ENCODE assay signal across 7 mouse cellular contexts in the genomic region with DNA sequence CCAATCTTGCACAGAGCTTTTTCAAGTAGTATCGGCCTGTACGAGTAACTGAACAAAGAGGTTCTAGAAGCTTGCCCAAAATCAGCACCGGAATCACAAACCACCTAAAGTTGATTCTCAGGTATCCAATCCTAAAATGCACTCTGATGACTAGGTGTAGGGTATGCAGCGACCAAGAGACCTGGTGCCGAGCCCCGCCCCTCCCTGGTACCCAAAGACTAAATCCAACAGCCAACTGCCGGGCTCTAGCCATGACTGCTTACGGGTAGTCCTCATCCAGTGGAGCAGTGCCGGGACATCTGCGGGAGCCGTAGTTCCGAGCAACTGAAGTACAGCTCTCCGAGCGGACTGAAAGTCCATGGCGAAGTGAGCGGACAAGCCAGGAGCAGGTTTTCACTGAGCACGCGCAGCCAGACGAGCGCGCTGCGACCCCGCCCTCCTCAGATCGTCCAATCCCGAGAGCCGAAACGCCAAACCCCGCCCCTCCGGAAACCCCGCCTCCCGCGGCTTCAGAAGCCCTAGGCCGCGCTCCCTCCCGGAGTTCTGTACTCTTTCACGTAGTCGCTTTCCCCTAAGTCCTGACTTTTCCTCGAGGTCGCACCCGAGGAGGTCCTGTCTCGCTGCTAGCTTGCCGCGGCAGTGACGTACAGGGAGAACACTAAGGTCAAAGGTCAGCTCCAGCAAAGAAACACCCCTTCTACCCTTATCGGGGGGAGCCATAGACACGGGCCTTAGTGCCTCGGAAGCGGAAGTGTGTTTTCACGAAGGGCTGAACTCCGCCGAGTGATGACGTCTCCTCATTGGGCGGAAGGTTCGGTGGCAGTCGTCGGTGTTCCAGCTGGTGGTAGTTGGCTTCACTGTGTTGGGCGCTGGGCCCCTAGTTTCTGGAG. TPM values are rescaled to one million over a fixed set of nuclear protein-coding genes. Genes with fewer than 3 reads are reported as not detected.
A peak's percentile ranks its signal among the peaks of the same experiment; 100 is the strongest.
DNase-seq lines count a peak whose midpoint lies in the region; ATAC-seq and TF ChIP-seq lines count a peak whose summit lies in the region.
"Not testable (repeated sequence)": the region's sequence is repeated elsewhere in the genome, so short reads cannot be mapped to it uniquely, and the experiment has no call there.

A gene (plus strand): TSS at position 546 of the 890 bp plus-strand sequence.

- not testable (repeated sequence) for H3K36me3 ChIP-seq in forebrain, embryonic 14.5 days (ENCODE audit: control insufficient read depth, insufficient read depth, low read length); heart, embryonic 11.5 days (ENCODE audit: control insufficient read depth, insufficient read depth, low read length); hindbrain, postnatal 0 days (ENCODE audit: insufficient read depth, low read length); liver, postnatal 0 days (replicated peaks; ENCODE audit: insufficient read depth, low read length); neural tube, embryonic 11.5 days (ENCODE audit: control insufficient read depth, insufficient read depth, low read length)

- ATAC-seq in forebrain, embryonic 14.5 days: peak; percentile 99
- peak; percentile 96 for ATAC-seq in heart, embryonic 11.5 days (replicated peaks; ENCODE audit: insufficient number of reproducible peaks, low FRiP score, low TSS enrichment)
- peak; percentile 99 for ATAC-seq in hindbrain, postnatal 0 days
- peak; percentile 96 for ATAC-seq in liver, postnatal 0 days
- peak; percentile 99 for ATAC-seq in neural tube, embryonic 11.5 days (ENCODE audit: insufficient read depth, low FRiP score, low TSS enrichment)

- no CpG with 5 or more reads among the region's 57 CpGs for WGBS in forebrain, embryonic 14.5 days
- no CpG with 5 or more reads among the region's 57 CpGs for WGBS in heart, embryonic 11.5 days (ENCODE audit: insufficient replicate concordance)
- WGBS in hindbrain, postnatal 0 days: no CpG with 5 or more reads among the region's 57 CpGs
- WGBS in liver, postnatal 0 days (ENCODE audit: insufficient replicate concordance): no CpG with 5 or more reads among the region's 57 CpGs
- WGBS in neural tube, embryonic 11.5 days: no CpG with 5 or more reads among the region's 57 CpGs

- not testable (repeated sequence) for DNase-seq in forebrain, embryonic 14.5 days (ENCODE audit: low spot score); hindbrain, postnatal 0 days (ENCODE audit: low spot score); left cerebral cortex, adult 2 months (ENCODE audit: extremely low spot score in 1 of 2, low spot score in 2 of 2); liver, postnatal 0 days; neural tube, embryonic 11.5 days (ENCODE audit: low spot score)

- H3K9ac ChIP-seq in forebrain, embryonic 14.5 days (ENCODE audit: low read length); heart, embryonic 11.5 days (ENCODE audit: low read depth, low read length); hindbrain, postnatal 0 days (replicated peaks; ENCODE audit: low read length); liver, postnatal 0 days (replicated peaks); neural tube, embryonic 11.5 days (ENCODE audit: low read length): not testable (repeated sequence)

- not testable (repeated sequence) for H3K4me1 ChIP-seq in bone marrow macrophage, adult 2 months (ENCODE audit: control insufficient read depth, insufficient read depth, low read length); forebrain, embryonic 14.5 days (ENCODE audit: control insufficient read depth, insufficient read depth, low read length); heart, embryonic 11.5 days (ENCODE audit: control insufficient read depth, insufficient read depth, low read length); hindbrain, postnatal 0 days (ENCODE audit: insufficient read depth, low read length); liver, postnatal 0 days (ENCODE audit: insufficient read depth); neural tube, embryonic 11.5 days (ENCODE audit: control insufficient read depth, insufficient read depth, low read length)

- peak within 1 kb of the TSS; percentile 42 for H3K4me3 ChIP-seq in bone marrow macrophage, adult 2 months (ENCODE audit: insufficient read depth, low read length)
- H3K4me3 ChIP-seq in forebrain, embryonic 14.5 days (ENCODE audit: low read depth, low read length); heart, embryonic 11.5 days (ENCODE audit: low read depth, low read length); hindbrain, postnatal 0 days (ENCODE audit: low read length); liver, postnatal 0 days (ENCODE audit: low read depth, low read length); neural tube, embryonic 11.5 days (ENCODE audit: low read depth, low read length): not testable (repeated sequence)
- peak within 1 kb of the TSS; percentile 38; the same call in 1 of the 2 replicates for H3K4me3 ChIP-seq in left cerebral cortex, adult 2 months

- intact Hi-C loops in left cerebral cortex, adult 2 months (cut with DNase I): not testable (repeated sequence)

- not testable (repeated sequence) for TF ChIP-seq CTCF in bone marrow macrophage, adult 2 months (IDR thresholded peaks at IDR 0.05; ENCODE audit: low read depth, low read length); hindbrain, postnatal 0 days (IDR thresholded peaks at IDR 0.05; ENCODE audit: low read depth); left cerebral cortex, adult 2 months (IDR thresholded peaks at IDR 0.05); liver, postnatal 0 days (IDR thresholded peaks at IDR 0.05; ENCODE audit: low read depth)

- not testable (repeated sequence) for H3K27ac ChIP-seq in bone marrow macrophage, adult 2 months (ENCODE audit: insufficient read depth, low read depth, low read length); forebrain, embryonic 14.5 days (ENCODE audit: low read depth, low read length); heart, embryonic 11.5 days (ENCODE audit: low read depth, low read length); hindbrain, postnatal 0 days; left cerebral cortex, adult 2 months; liver, postnatal 0 days (ENCODE audit: low read depth); neural tube, embryonic 11.5 days (ENCODE audit: low read depth, low read length)

- not testable (repeated sequence) for H3K27me3 ChIP-seq in forebrain, embryonic 14.5 days (replicated peaks; ENCODE audit: control insufficient read depth, insufficient read depth, low read length); heart, embryonic 11.5 days (ENCODE audit: control insufficient read depth, insufficient read depth, low read length); hindbrain, postnatal 0 days (ENCODE audit: insufficient read depth, low read length); liver, postnatal 0 days (ENCODE audit: insufficient read depth, low read length); neural tube, embryonic 11.5 days (ENCODE audit: control insufficient read depth, insufficient read depth, low read length)

- not testable (repeated sequence) for H3K4me2 ChIP-seq in forebrain, embryonic 14.5 days (ENCODE audit: low read length); heart, embryonic 11.5 days; hindbrain, postnatal 0 days (ENCODE audit: low read depth, low read length); liver, postnatal 0 days (ENCODE audit: low read depth, low read length); neural tube, embryonic 11.5 days (ENCODE audit: low read depth)

- not testable (repeated sequence) for TF ChIP-seq POLR2A in bone marrow macrophage, adult 2 months (IDR thresholded peaks at IDR 0.05; ENCODE audit: borderline replicate concordance, low read depth, low read length)

- not testable (repeated sequence) for TF ChIP-seq EP300 in liver, postnatal 0 days (IDR thresholded peaks at IDR 0.05; ENCODE audit: low read depth)

- not testable (repeated sequence) for H3K9me3 ChIP-seq in forebrain, embryonic 14.5 days (replicated peaks; ENCODE audit: control insufficient read depth, low read length); heart, embryonic 11.5 days (replicated peaks; ENCODE audit: control insufficient read depth, low read length); hindbrain, postnatal 0 days (ENCODE audit: low read length); liver, postnatal 0 days (ENCODE audit: low read length); neural tube, embryonic 11.5 days (ENCODE audit: control insufficient read depth, low read length)

RNA-seq across cellular contexts. Expression of the gene that starts here (rescaled TPM):
- 12.6 and 19.7 TPM in 2 replicates for polyA plus RNA-seq in bone marrow macrophage, adult 2 months (2012; ENCODE audit: insufficient read depth, insufficient read length, missing spikeins)
- polyA plus RNA-seq in forebrain, embryonic 14.5 days (2014; fragmentation: Nextera tagmentation; extraction: Ambion mirVana): 61.2 and 76.4 TPM in 2 replicates
- polyA plus RNA-seq in heart, embryonic 11.5 days (2014; fragmentation: Nextera tagmentation; extraction: Ambion mirVana): 49.0 and 49.5 TPM in 2 replicates
- total RNA-seq in hindbrain, postnatal 0 days (2014; rRNA removed): 39.6 and 57.4 TPM in 2 replicates
- polyA plus RNA-seq in hindbrain, postnatal 0 days (2015; fragmentation: Nextera tagmentation; extraction: Ambion mirVana): 71.0 and 71.4 TPM in 2 replicates
- total RNA-seq in left cerebral cortex, adult 2 months (2021): 10 to 100 TPM; 49.4 to 60.9 TPM
- polyA plus RNA-seq in liver, postnatal 0 days (2015; fragmentation: Nextera tagmentation; extraction: Ambion mirVana): 21.7 and 22.5 TPM in 2 replicates
- polyA plus RNA-seq in neural tube, embryonic 11.5 days (2014; fragmentation: Nextera tagmentation; extraction: Ambion mirVana): 52.1 and 53.9 TPM in 2 replicates
